Comparison of ENCODE assay signal across 8 mouse cellular contexts in the genomic region with DNA sequence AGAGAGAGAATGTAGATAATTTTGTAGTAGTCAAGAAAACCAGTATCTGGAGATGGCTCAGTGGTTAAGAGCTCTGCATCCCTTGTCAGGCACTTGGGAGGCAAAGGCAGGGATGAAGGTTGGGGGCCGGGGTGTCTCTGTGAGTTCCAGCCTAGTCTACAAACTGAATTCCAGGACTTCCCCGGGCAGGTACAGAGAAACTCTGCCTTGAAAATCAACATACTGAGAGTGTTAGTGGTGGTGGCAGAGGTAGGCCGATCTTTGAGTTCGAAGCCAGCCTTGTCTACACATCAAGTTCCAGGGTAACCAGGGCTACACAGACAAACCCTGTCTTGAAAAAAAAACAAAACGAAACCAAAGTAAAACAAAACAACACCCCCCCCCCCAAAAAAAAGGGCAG. TPM values are rescaled to one million over a fixed set of nuclear protein-coding genes. Genes with fewer than 3 reads are reported as not detected.
A peak's percentile ranks its signal among the peaks of the same experiment; 100 is the strongest.
DNase-seq lines count a peak whose midpoint lies in the region; ATAC-seq and TF ChIP-seq lines count a peak whose summit lies in the region.

No protein-coding gene starts in this region.

- intact Hi-C loops in left cerebral cortex, postnatal 36 days (cut with DNase I): no loop called here

- no peak overlapping the region for H3K27ac ChIP-seq in layer of hippocampus, adult 2 months
- H3K27ac ChIP-seq in hindbrain, embryonic 15.5 days (replicated peaks): no peak overlapping the region
- H3K27ac ChIP-seq in midbrain, embryonic 15.5 days: no peak overlapping the region

- 0 out of 2 replicates have a peak overlapping the region, but pooled peaks have one; percentile 61 for H3K9ac ChIP-seq in hindbrain, embryonic 15.5 days
- H3K9ac ChIP-seq in midbrain, embryonic 15.5 days: no peak overlapping the region

- peak overlapping the region; percentile 98 for H3K4me2 ChIP-seq in hindbrain, embryonic 15.5 days
- peak overlapping the region; percentile 96 for H3K4me2 ChIP-seq in midbrain, embryonic 15.5 days

- no peak for TF ChIP-seq CTCF in layer of hippocampus, adult 2 months (conservative IDR thresholded peaks at IDR 0.05)

- peak overlapping the region; percentile 78; the same call in 1 of the 2 replicates for H3K4me3 ChIP-seq in layer of hippocampus, adult 2 months
- H3K4me3 ChIP-seq in hindbrain, embryonic 15.5 days: peak overlapping the region; percentile 94
- peak overlapping the region; percentile 90 for H3K4me3 ChIP-seq in midbrain, embryonic 15.5 days

- H3K27me3 ChIP-seq in hindbrain, embryonic 15.5 days: no peaks in the 10 kb centered on the region
- H3K27me3 ChIP-seq in midbrain, embryonic 15.5 days (replicated peaks): no peaks in the 10 kb centered on the region

- no peak for ATAC-seq in hindbrain, embryonic 15.5 days (ENCODE audit: low FRiP score, low read depth)
- no peak for ATAC-seq in midbrain, embryonic 15.5 days (replicated peaks)

- H3K9me3 ChIP-seq in hindbrain, embryonic 15.5 days: no peaks in the 10 kb centered on the region
- no peaks in the 10 kb centered on the region for H3K9me3 ChIP-seq in midbrain, embryonic 15.5 days

- H3K4me1 ChIP-seq in hindbrain, embryonic 15.5 days (replicated peaks): no peaks in the 10 kb centered on the region; the same call in 1 of the 2 replicates
- H3K4me1 ChIP-seq in midbrain, embryonic 15.5 days: peaks cover 5% of the 10 kb centered on the region; the same call in 1 of the 2 replicates

- no peak for DNase-seq in layer of hippocampus, adult 2 months (ENCODE audit: low spot score in 2 of 2)
- DNase-seq in layer of hippocampus, adult 9-11 months: no peak
- DNase-seq in adipocyte (ENCODE audit: low spot score): peak; percentile 5
- DNase-seq in urinary bladder, postnatal 14 days (ENCODE audit: low spot score): no peak
- DNase-seq in left cerebral cortex, postnatal 36 days (ENCODE audit: low spot score in 2 of 2): no peak
- DNase-seq in gastrocnemius, postnatal 25 days: no peak

- no peaks in the 10 kb centered on the region for H3K36me3 ChIP-seq in hindbrain, embryonic 15.5 days
- no peaks in the 10 kb centered on the region for H3K36me3 ChIP-seq in midbrain, embryonic 15.5 days (replicated peaks)

- 66% methylated on average over 5 of the region's 5 CpGs for WGBS in hindbrain, embryonic 15.5 days
- WGBS in midbrain, embryonic 15.5 days: 59% methylated on average over 5 of the region's 5 CpGs

RNA-seq across cellular contexts. Expression of gene Cenpw, which starts 0.9 kb away (rescaled TPM):
- total RNA-seq in layer of hippocampus, adult 2 months (2021): 1 to 10 TPM; 2.2 to 2.6 TPM
- 15.5 and 16.8 TPM in 2 replicates for polyA plus RNA-seq in hindbrain, embryonic 15.5 days (2015; fragmentation: Nextera tagmentation; extraction: Ambion mirVana)
- 16.0 and 16.9 TPM in 2 replicates for polyA plus RNA-seq in midbrain, embryonic 15.5 days (2015; fragmentation: Nextera tagmentation; extraction: Ambion mirVana)
- 1 to 10 TPM; 2.1 to 2.8 TPM for total RNA-seq in left cerebral cortex, postnatal 36 days (2021)
- under 1 TPM; 0.56 to 0.82 TPM for total RNA-seq in gastrocnemius, postnatal 25 days (2021)
